Mouse (Mus musculus): ENCODE results near the gene Fli1. TPM values are rescaled to one million over a fixed set of nuclear protein-coding genes. Genes with fewer than 3 reads are reported as not detected.
A peak's percentile ranks its signal among the peaks of the same experiment; 100 is the strongest.

The Fli1 gene
- polyA plus RNA-seq, 1 experiment from 2014 or later, result 24.1 TPM

DNA sequence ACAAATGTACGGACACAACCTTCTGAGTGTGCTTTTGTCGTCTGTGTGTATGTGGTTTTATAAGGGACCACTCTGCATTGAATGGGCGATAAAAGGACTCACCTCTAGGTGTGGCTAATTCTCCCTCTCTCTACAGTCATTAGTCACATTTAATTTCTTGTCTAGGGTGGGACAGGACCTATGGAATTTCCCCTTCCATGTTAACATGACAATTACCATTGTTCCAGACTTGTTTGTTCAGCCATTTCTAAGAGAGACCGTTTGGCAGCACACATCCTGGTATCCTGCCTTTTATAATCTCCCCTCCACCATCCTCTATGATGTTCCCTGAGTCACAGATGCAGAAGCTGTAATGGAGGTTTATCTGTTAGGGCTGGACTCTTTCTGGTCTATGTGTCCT, 26.6 kb upstream of the Fli1 start:
- H3K4me1 ChIP-seq, result peaks cover 42% of the 10 kb centered on the region
- H3K27ac ChIP-seq, result no peak overlapping the region
- no peak for ATAC-seq (ENCODE audit: insufficient number of reproducible peaks, insufficient read depth, low FRiP score, low TSS enrichment, low read depth)
- no peak overlapping the region for H3K9ac ChIP-seq
- no peaks in the 10 kb centered on the region for H3K9me3 ChIP-seq
- WGBS, result 78% methylated on average over 4 of the region's 4 CpGs
- no peak overlapping the region for H3K4me3 ChIP-seq
- H3K27me3 ChIP-seq, result peaks cover 4% of the 10 kb centered on the region; the same call in 1 of the 2 replicates
- H3K36me3 ChIP-seq, result no peaks in the 10 kb centered on the region
- no peak overlapping the region for H3K4me2 ChIP-seq

DNA sequence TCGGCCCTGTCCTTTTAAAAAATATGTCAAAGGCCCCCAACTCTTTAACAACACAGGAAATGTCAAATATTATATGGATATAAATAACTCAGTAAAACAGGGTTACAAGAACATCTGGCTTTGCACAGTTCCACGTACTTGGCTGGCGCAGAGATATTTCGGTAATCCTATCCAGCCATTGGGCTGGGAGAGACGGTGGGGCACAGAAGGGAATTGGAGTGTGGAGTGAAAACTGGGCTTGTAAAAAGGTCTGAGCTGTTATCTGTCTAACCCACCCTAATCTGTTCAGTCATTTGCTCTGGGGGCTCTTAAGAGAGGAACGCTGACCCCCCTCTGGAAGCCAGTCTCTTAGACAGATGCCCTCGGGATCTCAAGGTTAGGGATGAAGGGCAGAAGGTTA, 24.9 kb upstream of the Fli1 start:
- H3K4me3 ChIP-seq, result no peak overlapping the region
- no peaks in the 10 kb centered on the region for H3K9me3 ChIP-seq
- peak overlapping the region; percentile 34; the same call in 1 of the 2 replicates for H3K4me2 ChIP-seq
- H3K9ac ChIP-seq, result 0 out of 2 replicates have a peak overlapping the region, but pooled peaks have one; percentile 44
- WGBS, result 19% methylated on average over 7 of the region's 7 CpGs
- H3K4me1 ChIP-seq, result peaks cover 44% of the 10 kb centered on the region
- H3K27ac ChIP-seq, result peak overlapping the region; percentile 66
- H3K27me3 ChIP-seq, result peaks cover 13% of the 10 kb centered on the region; the same call in 1 of the 2 replicates
- no peaks in the 10 kb centered on the region for H3K36me3 ChIP-seq
- no peak for ATAC-seq (ENCODE audit: insufficient number of reproducible peaks, insufficient read depth, low FRiP score, low TSS enrichment, low read depth)

DNA sequence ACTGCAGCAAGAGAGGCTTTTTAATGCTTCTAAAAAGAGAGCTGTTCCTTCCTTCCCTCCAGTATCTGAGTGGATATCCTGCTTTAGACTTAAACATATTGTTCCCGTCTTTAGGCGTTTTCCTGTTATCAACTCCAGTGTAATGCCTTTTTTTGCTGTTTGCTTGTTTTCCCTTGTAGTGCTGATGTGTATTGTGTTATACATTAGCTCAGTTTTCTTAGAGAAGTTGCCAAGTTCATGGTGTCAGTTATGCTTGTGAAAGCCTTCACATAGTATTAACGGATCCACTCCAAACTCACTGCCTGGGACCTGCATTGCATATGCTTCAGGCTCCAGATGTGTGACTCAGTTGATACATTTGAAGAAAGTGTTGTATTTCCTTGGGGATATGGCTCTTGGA, 22.6 kb upstream of the Fli1 start:
- Histone ChIP-seq H3K9me3 (no peaks in the 10 kb centered on the region), H3K27me3 (peaks cover 17% of the 10 kb centered on the region; the same call in 1 of the 2 replicates), H3K9ac (no peak overlapping the region), H3K4me2 (no peak overlapping the region), H3K27ac (no peak overlapping the region), H3K36me3 (no peaks in the 10 kb centered on the region), H3K4me3 (no peak overlapping the region), H3K4me1 (peaks cover 38% of the 10 kb centered on the region)
- WGBS, result 49% methylated on average over 3 of the region's 3 CpGs
- no peak for ATAC-seq (ENCODE audit: insufficient number of reproducible peaks, insufficient read depth, low FRiP score, low TSS enrichment, low read depth)

GRCm38 (mm10) chr9:32562837-32563236, 20.2 kb upstream of the Fli1 start:
- Histone ChIP-seq H3K9ac (no peak overlapping the region), H3K4me3 (no peak overlapping the region), H3K36me3 (no peaks in the 10 kb centered on the region), H3K4me1 (peaks cover 37% of the 10 kb centered on the region), H3K4me2 (no peak overlapping the region), H3K27me3 (peaks cover 24% of the 10 kb centered on the region), H3K9me3 (no peaks in the 10 kb centered on the region), H3K27ac (no peak overlapping the region)
- ATAC-seq (ENCODE audit: insufficient number of reproducible peaks, insufficient read depth, low FRiP score, low TSS enrichment, low read depth), result no peak
- 73% methylated on average over 4 of the region's 4 CpGs for WGBS

- Histone ChIP-seq H3K4me3 (no peak overlapping the region), H3K9me3 (no peaks in the 10 kb centered on the region), H3K4me2 (no peak overlapping the region), H3K27me3 (peaks cover 24% of the 10 kb centered on the region), H3K4me1 (peaks cover 33% of the 10 kb centered on the region), H3K27ac (no peak overlapping the region), H3K36me3 (no peaks in the 10 kb centered on the region), H3K9ac (no peak overlapping the region)
- 63% methylated on average over 9 of the region's 9 CpGs for WGBS
- no peak for ATAC-seq (ENCODE audit: insufficient number of reproducible peaks, insufficient read depth, low FRiP score, low TSS enrichment, low read depth)
Measured at GRCm38 (mm10) chr9:32562409-32562808, 19.7 kb upstream of the Fli1 start.

DNA sequence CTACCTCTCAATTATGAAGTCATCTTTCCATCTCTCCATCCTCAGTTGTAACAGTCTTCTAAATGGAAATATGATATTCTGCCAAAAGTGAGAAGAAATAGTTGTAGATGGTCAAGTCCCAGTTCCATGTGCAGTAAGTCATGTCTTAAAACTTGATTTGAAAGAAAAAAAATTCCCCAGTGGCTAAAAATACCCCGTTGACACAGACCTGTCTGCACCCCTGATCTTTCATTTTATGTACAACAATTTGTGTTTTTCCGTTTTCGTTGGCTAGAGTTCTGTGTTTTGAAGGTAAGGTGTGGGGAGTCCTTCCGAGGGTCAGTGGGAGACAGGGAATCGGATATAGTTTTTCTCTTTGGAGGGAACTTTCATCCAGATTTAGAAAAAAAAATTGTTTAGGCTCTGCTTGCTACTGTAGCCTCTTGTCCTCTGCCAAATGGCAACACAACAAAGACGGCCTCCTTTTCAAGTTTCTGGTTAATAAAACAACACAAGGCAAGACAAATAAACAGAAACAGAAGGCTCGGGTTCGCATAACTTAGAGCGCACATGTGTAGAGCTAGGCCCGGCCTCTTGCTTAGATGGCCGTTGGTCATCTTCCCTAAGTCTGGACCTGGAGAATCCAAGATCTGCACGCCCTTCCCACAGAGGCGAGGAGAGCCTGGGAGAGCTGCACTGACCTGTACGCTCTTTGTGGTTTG, 18.7 kb upstream of the Fli1 start:
- no peak overlapping the region for H3K4me2 ChIP-seq
- WGBS, result 80% methylated on average over 14 of the region's 14 CpGs
- no peaks in the 10 kb centered on the region for H3K36me3 ChIP-seq
- H3K9me3 ChIP-seq, result no peaks in the 10 kb centered on the region
- H3K4me1 ChIP-seq, result peaks cover 25% of the 10 kb centered on the region
- no peak for ATAC-seq (ENCODE audit: insufficient number of reproducible peaks, insufficient read depth, low FRiP score, low TSS enrichment, low read depth)
- no peak overlapping the region for H3K27ac ChIP-seq
- no peak overlapping the region for H3K9ac ChIP-seq
- no peak overlapping the region for H3K4me3 ChIP-seq
- H3K27me3 ChIP-seq, result peaks cover 24% of the 10 kb centered on the region

GRCm38 (mm10) chr9:32559859-32560258, 17.2 kb upstream of the Fli1 start:
- Histone ChIP-seq H3K9ac (no peak overlapping the region), H3K36me3 (no peaks in the 10 kb centered on the region), H3K4me2 (no peak overlapping the region), H3K27me3 (peaks cover 24% of the 10 kb centered on the region), H3K4me1 (peaks cover 26% of the 10 kb centered on the region), H3K4me3 (no peak overlapping the region), H3K9me3 (no peaks in the 10 kb centered on the region), H3K27ac (no peak overlapping the region)
- ATAC-seq (ENCODE audit: insufficient number of reproducible peaks, insufficient read depth, low FRiP score, low TSS enrichment, low read depth), result no peak
- WGBS, result 44% methylated on average over 8 of the region's 8 CpGs

DNA sequence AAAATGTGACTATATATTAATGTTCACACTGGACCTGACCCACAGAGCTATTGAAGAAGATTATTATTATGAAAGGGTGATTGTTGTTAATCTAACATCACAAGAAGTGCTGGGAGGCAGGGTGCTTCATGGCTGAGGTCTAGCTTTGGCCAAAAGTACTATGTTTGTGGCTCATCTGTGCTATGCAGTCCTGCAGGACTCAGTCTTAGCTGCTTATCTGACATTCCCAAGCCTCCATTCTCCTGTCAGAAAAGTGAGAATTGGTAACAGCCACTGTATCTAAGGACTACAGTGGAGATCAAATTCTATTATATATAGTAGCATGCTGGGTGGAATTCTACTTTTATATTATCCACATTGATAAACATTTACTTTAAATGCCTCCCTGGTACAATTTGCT, 16.8 kb upstream of the Fli1 start:
- Histone ChIP-seq H3K4me1 (peaks cover 23% of the 10 kb centered on the region), H3K27me3 (peaks cover 22% of the 10 kb centered on the region), H3K36me3 (no peaks in the 10 kb centered on the region), H3K4me3 (no peak overlapping the region), H3K27ac (no peak overlapping the region), H3K4me2 (no peak overlapping the region), H3K9me3 (no peaks in the 10 kb centered on the region), H3K9ac (no peak overlapping the region)
- ATAC-seq (ENCODE audit: insufficient number of reproducible peaks, insufficient read depth, low FRiP score, low TSS enrichment, low read depth), result no peak

DNA sequence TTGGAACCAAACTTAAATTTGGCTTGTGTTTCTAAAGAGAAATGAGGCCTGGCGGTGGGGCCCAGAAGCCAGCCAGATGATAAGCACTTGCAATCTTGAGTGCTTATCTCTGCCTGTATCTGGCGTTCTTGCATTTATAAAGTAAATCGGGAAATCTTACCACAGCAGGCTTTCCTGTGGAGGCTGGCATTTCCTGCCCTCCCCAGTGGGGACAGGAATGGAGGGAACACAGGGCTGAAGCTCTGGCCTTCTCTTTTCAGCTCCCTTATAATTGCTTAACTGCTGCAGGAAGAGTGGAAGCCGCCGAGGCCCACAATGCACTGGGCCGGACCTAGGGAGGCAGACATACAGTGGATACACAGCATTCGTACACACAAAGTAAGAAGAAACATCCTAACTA, 13.7 kb upstream of the Fli1 start:
- Histone ChIP-seq H3K4me1 (peaks cover 16% of the 10 kb centered on the region), H3K9ac (0 out of 2 replicates have a peak overlapping the region, but pooled peaks have one; percentile 32), H3K4me3 (no peak overlapping the region), H3K4me2 (no peak overlapping the region), H3K27me3 (peaks cover 11% of the 10 kb centered on the region; the same call in 1 of the 2 replicates), H3K36me3 (no peaks in the 10 kb centered on the region), H3K9me3 (no peaks in the 10 kb centered on the region), H3K27ac (no peak overlapping the region; the same call in 1 of the 2 replicates)
- 62% methylated on average over 7 of the region's 7 CpGs for WGBS
- ATAC-seq (ENCODE audit: insufficient number of reproducible peaks, insufficient read depth, low FRiP score, low TSS enrichment, low read depth), result no peak

- no peak overlapping the region; the same call in 1 of the 2 replicates for H3K27ac ChIP-seq
- H3K9ac ChIP-seq, result no peak overlapping the region
- 85% methylated on average over 3 of the region's 3 CpGs for WGBS
- peaks cover 22% of the 10 kb centered on the region for H3K4me1 ChIP-seq
- no peak overlapping the region for H3K4me3 ChIP-seq
- H3K36me3 ChIP-seq, result no peaks in the 10 kb centered on the region
- no peak overlapping the region for H3K4me2 ChIP-seq
- no peak for ATAC-seq (ENCODE audit: insufficient number of reproducible peaks, insufficient read depth, low FRiP score, low TSS enrichment, low read depth)
- peaks cover 7% of the 10 kb centered on the region; the same call in 1 of the 2 replicates for H3K27me3 ChIP-seq
- no peaks in the 10 kb centered on the region for H3K9me3 ChIP-seq
Measured at GRCm38 (mm10) chr9:32555279-32555678, 12.6 kb upstream of the Fli1 start.

- Histone ChIP-seq H3K27me3 (peaks cover 30% of the 10 kb centered on the region), H3K4me2 (peak overlapping the region; percentile 38), H3K27ac (peak overlapping the region; percentile 68), H3K9me3 (no peaks in the 10 kb centered on the region), H3K4me3 (no peak overlapping the region), H3K4me1 (peaks cover 55% of the 10 kb centered on the region), H3K36me3 (no peaks in the 10 kb centered on the region), H3K9ac (no peak overlapping the region)
- 0 out of 2 replicates have a peak, but pooled peaks have one; percentile 45 for ATAC-seq (ENCODE audit: insufficient number of reproducible peaks, insufficient read depth, low FRiP score, low TSS enrichment, low read depth)
- 3% methylated on average over 10 of the region's 10 CpGs for WGBS
Measured at GRCm38 (mm10) chr9:32550541-32550940, 7.9 kb upstream of the Fli1 start.
